Mouse (Mus musculus) kidney, postnatal 14 days (tissue): ENCODE data around the gene Gm13691.
"Not testable (repeated sequence)": the region's sequence is repeated elsewhere in the genome, so short reads cannot be mapped to it uniquely, and the experiment has no call there.

Source experiments
- DNase-seq: peaks from one replicate; pipeline ENCODE4 v3.0.0; 2022; ENCODE audit warnings: mixed read lengths

Gm13691 gene

GRCm38 (mm10) chr2:83990253-83990652 is at the start of gene Gm13691:
Gm13691 (plus strand) TSS chr2:83990553.
- not testable (repeated sequence) for DNase-seq

- peak; percentile 44 for DNase-seq
These were observed 49.4 kb upstream of the Gm13691 start, which contains the start of gene Zswim2 for GRCm38 (mm10) chr2:83940931-83941361. Zswim2 (minus strand) TSS chr2:83941228.

GRCm38 (mm10) chr2:83941378-83941777 is 49.0 kb upstream of the Gm13691 start:
- DNase-seq, result no peak

GRCm38 (mm10) chr2:83941792-83942191 is 48.6 kb upstream of the Gm13691 start:
- DNase-seq, result no peak

- not testable (repeated sequence) for DNase-seq
These were observed 35.0 kb upstream of the Gm13691 start, which contains the start of gene Gm13698 for GRCm38 (mm10) chr2:83955393-83955792. Gm13698 (plus strand) TSS chr2:83955693.

- not testable (repeated sequence) for DNase-seq
These were observed 29.1 kb upstream of the Gm13691 start, which contains the start of gene Gm13693 for GRCm38 (mm10) chr2:83961203-83961602. Gm13693 (plus strand) TSS chr2:83961503.

GRCm38 (mm10) chr2:83967013-83967412 is 23.3 kb upstream of the Gm13691 start, which contains the start of gene Gm13695:
Gm13695 (plus strand) TSS chr2:83967313.
- not testable (repeated sequence) for DNase-seq

GRCm38 (mm10) chr2:83972823-83973222 is 17.5 kb upstream of the Gm13691 start, which contains the start of gene Gm13696:
Gm13696 (plus strand) TSS chr2:83973123.
- DNase-seq, result not testable (repeated sequence)

- not testable (repeated sequence) for DNase-seq
These were observed 11.7 kb upstream of the Gm13691 start, which contains the start of gene Gm13694 for GRCm38 (mm10) chr2:83978633-83979032. Gm13694 (plus strand) TSS chr2:83978933.

GRCm38 (mm10) chr2:83984443-83984842 is 5.9 kb upstream of the Gm13691 start, which contains the start of gene Gm13697:
Gm13697 (plus strand) TSS chr2:83984743.
- not testable (repeated sequence) for DNase-seq

GRCm38 (mm10) chr2:83993639-83994255 is 3.4 kb downstream of the Gm13691 start:
- peak; percentile 37 for DNase-seq

GRCm38 (mm10) chr2:83994526-83994925 is 4.2 kb downstream of the Gm13691 start:
- not testable (repeated sequence) for DNase-seq

- DNase-seq, result no peak
These were observed 18.6 kb downstream of the Gm13691 start for GRCm38 (mm10) chr2:84008913-84009312.

GRCm38 (mm10) chr2:84009818-84010217 is 19.5 kb downstream of the Gm13691 start:
- peak; percentile 23 for DNase-seq

GRCm38 (mm10) chr2:84014572-84014971 is 24.2 kb downstream of the Gm13691 start:
- DNase-seq, result no peak

- not testable (repeated sequence) for DNase-seq
These were observed 25.9 kb downstream of the Gm13691 start for GRCm38 (mm10) chr2:84016291-84016690.

GRCm38 (mm10) chr2:84018330-84018729 is 28.0 kb downstream of the Gm13691 start:
- DNase-seq, result no peak

- peak; percentile 68 for DNase-seq
These were observed 29.4 kb downstream of the Gm13691 start for GRCm38 (mm10) chr2:84019519-84020305.

- no peak for DNase-seq
These were observed 31.6 kb downstream of the Gm13691 start for GRCm38 (mm10) chr2:84021930-84022329.

- no peak for DNase-seq
These were observed 32.6 kb downstream of the Gm13691 start for GRCm38 (mm10) chr2:84022905-84023304.

GRCm38 (mm10) chr2:84023319-84023718 is 33.0 kb downstream of the Gm13691 start:
- no peak for DNase-seq

- no peak for DNase-seq
These were observed 34.9 kb downstream of the Gm13691 start for GRCm38 (mm10) chr2:84025217-84025616.

GRCm38 (mm10) chr2:84032505-84032904 is 42.2 kb downstream of the Gm13691 start:
- no peak for DNase-seq
